Comparison of ENCODE assay signal across 29 mouse cellular contexts in genomic region chr12:10292646-10293045, GRCm38 (mm10).
DNase-seq lines count a peak whose midpoint lies in the region; ATAC-seq lines count a peak whose summit lies in the region.
"Had no signal": no experiment of that assay in that cellular context is flagged by ENCODE, and none has a peak within 500 bp of the region (broad histone marks: within the 10 kb centered on the region; RNA-seq: fewer than 3 reads in every experiment).

No protein-coding gene starts in this region.

- H3K4me1 ChIP-seq in kidney, embryonic 15.5 days: no peaks in the 10 kb centered on the region
- H3K4me1 ChIP-seq in forebrain, embryonic 11.5 days (replicated peaks; ENCODE audit: control insufficient read depth, insufficient read depth, low read length): no peaks in the 10 kb centered on the region
- H3K4me1 ChIP-seq: embryonic facial prominence, embryonic 10.5 days; embryonic facial prominence, embryonic 13.5 days; forebrain, embryonic 13.5 days; heart, embryonic 12.5 days; heart, embryonic 15.5 days; hindbrain, embryonic 15.5 days had no signal

- no peaks in the 10 kb centered on the region for H3K36me3 ChIP-seq in kidney, embryonic 15.5 days
- H3K36me3 ChIP-seq in forebrain, embryonic 11.5 days (ENCODE audit: control insufficient read depth, insufficient read depth, low read length): no peaks in the 10 kb centered on the region
- H3K36me3 ChIP-seq: embryonic facial prominence, embryonic 10.5 days; embryonic facial prominence, embryonic 13.5 days; G1E; heart, embryonic 12.5 days; heart, embryonic 15.5 days; hindbrain, embryonic 15.5 days had no signal

- no peaks in the 10 kb centered on the region for H3K9me3 ChIP-seq in kidney, embryonic 15.5 days (replicated peaks)
- H3K9me3 ChIP-seq in forebrain, embryonic 11.5 days (ENCODE audit: control insufficient read depth, low read length): no peaks in the 10 kb centered on the region
- H3K9me3 ChIP-seq: embryonic facial prominence, embryonic 10.5 days; embryonic facial prominence, embryonic 13.5 days; forebrain, embryonic 13.5 days; G1E; heart, embryonic 12.5 days; heart, embryonic 15.5 days; hindbrain, embryonic 15.5 days had no signal

- H3K27ac ChIP-seq in kidney, embryonic 15.5 days: no peak overlapping the region
- no peak overlapping the region for H3K27ac ChIP-seq in forebrain, embryonic 11.5 days (ENCODE audit: low read depth, low read length)
- H3K27ac ChIP-seq: embryonic facial prominence, embryonic 10.5 days; embryonic facial prominence, embryonic 13.5 days; forebrain, embryonic 13.5 days; gastrocnemius, adult 2 months; heart, embryonic 15.5 days; hindbrain, embryonic 15.5 days had no signal

- WGBS in kidney, embryonic 15.5 days: 21% methylated on average over 4 of the region's 4 CpGs
- 92% methylated on average over 4 of the region's 4 CpGs for WGBS in forebrain, embryonic 11.5 days

- H3K9ac ChIP-seq in kidney, embryonic 15.5 days: no peak overlapping the region
- H3K9ac ChIP-seq in forebrain, embryonic 11.5 days (ENCODE audit: low read length): no peak overlapping the region
- H3K9ac ChIP-seq: embryonic facial prominence, embryonic 13.5 days; forebrain, embryonic 13.5 days; heart, embryonic 12.5 days; heart, embryonic 15.5 days; hindbrain, embryonic 15.5 days had no signal

- no peak overlapping the region for H3K4me3 ChIP-seq in kidney, embryonic 15.5 days (replicated peaks)
- no peak overlapping the region for H3K4me3 ChIP-seq in forebrain, embryonic 11.5 days (ENCODE audit: low read depth, low read length)
- H3K4me3 ChIP-seq: embryonic facial prominence, embryonic 10.5 days; embryonic facial prominence, embryonic 13.5 days; erythroblast, embryonic 14.5 days; forebrain, embryonic 13.5 days; gastrocnemius, adult 2 months; heart, embryonic 12.5 days; heart, embryonic 15.5 days; hindbrain, embryonic 15.5 days had no signal

- H3K4me2 ChIP-seq in kidney, embryonic 15.5 days: no peak overlapping the region
- H3K4me2 ChIP-seq in forebrain, embryonic 11.5 days (ENCODE audit: low read depth, low read length, severe bottlenecking): no peak overlapping the region
- H3K4me2 ChIP-seq: embryonic facial prominence, embryonic 13.5 days; forebrain, embryonic 13.5 days; heart, embryonic 12.5 days; heart, embryonic 15.5 days; hindbrain, embryonic 15.5 days had no signal

- DNase-seq in kidney, adult 9 months: no peak
- DNase-seq in embryo, embryonic 10.5 days (ENCODE audit: low spot score): peak; percentile 28
- peak; percentile 6 for DNase-seq in forelimb bud, embryonic 11.5 days (ENCODE audit: low read depth, low spot score)
- no peak for DNase-seq in gastrocnemius, postnatal 4 days (ENCODE audit: low spot score in 2 of 2)
- no peak for DNase-seq in forebrain, embryonic 11.5 days (ENCODE audit: low spot score)
- DNase-seq: adrenal gland, postnatal 10 days; adrenal gland, postnatal 36 days; B cell, adult 2 months; cerebellum, adult 18-20 months; cerebellum, adult 9-11 months; cerebellum, postnatal 25 days; gastrocnemius, adult 2 months; gastrocnemius, postnatal 14 days; heart, adult 18-20 months; heart, postnatal 10 days; heart, postnatal 36 days had no signal

- no peaks in the 10 kb centered on the region for H3K27me3 ChIP-seq in kidney, embryonic 15.5 days
- no peaks in the 10 kb centered on the region for H3K27me3 ChIP-seq in forebrain, embryonic 11.5 days (ENCODE audit: control insufficient read depth, insufficient read depth, low read length)
- H3K27me3 ChIP-seq: CH12.LX; embryonic facial prominence, embryonic 13.5 days; forebrain, embryonic 13.5 days; heart, embryonic 12.5 days; heart, embryonic 15.5 days; hindbrain, embryonic 15.5 days; Patski had no signal

- peak; percentile 69 for ATAC-seq in kidney, embryonic 15.5 days (replicated peaks; ENCODE audit: low FRiP score)
- ATAC-seq in forebrain, embryonic 11.5 days (replicated peaks; ENCODE audit: low FRiP score): no peak
- ATAC-seq: forebrain, embryonic 13.5 days; forebrain, embryonic 16.5 days; intestine, postnatal 0 days; Patski had no signal

Comparison
In these comparisons a context has a peak if more than half of its experiments do, and no peak if none do; other contexts are left out.
1. DNase-seq: peak in embryo, embryonic 10.5 days (single experiment) and forelimb bud, embryonic 11.5 days (single experiment); none in kidney, adult 9 months (single experiment), gastrocnemius, postnatal 4 days (0 of 2) and forebrain, embryonic 11.5 days (single experiment).